Comparison of ENCODE assay signal across 8 mouse cellular contexts in the genomic region with DNA sequence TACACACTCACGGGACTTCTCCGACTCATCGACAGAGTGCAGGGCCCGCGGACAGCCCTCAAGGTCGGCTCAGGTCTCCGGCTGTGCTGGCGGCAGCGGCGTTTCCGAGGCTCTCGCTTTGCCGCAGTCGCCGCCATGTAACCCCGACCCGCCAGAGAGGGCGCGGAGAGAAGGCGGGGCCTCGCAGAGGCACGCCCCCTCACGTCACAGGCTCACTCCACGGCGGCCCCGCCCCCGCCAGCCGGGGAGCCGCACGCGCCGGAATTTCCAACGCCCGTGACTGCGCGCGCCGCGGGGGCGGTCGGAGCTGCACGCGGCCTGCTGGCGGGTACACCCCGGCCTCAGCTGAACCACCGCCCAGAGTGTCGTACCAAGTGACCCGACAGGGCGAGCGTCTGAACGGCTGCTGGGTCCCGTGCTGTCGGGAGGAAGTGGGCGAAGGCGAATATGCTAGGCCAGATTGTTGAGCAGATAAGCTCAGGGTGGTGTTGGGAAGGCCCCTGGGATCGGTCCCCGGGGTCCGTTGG. TPM values are rescaled to one million over a fixed set of nuclear protein-coding genes. Genes with fewer than 3 reads are reported as not detected.
A peak's percentile ranks its signal among the peaks of the same experiment; 100 is the strongest.
DNase-seq lines count a peak whose midpoint lies in the region; ATAC-seq and TF ChIP-seq lines count a peak whose summit lies in the region.

Gene Mapk6 (minus strand): TSS at position 154 of the 527 bp plus-strand sequence.

- H3K36me3 ChIP-seq in embryonic facial prominence, embryonic 14.5 days (ENCODE audit: control insufficient read depth, insufficient read depth, low read length): no peaks in the 10 kb centered on the region
- no peaks in the 10 kb centered on the region; the same call in 1 of the 2 replicates for H3K36me3 ChIP-seq in heart, adult 2 months (ENCODE audit: control insufficient read depth, insufficient read depth, low read length)
- H3K36me3 ChIP-seq in kidney, adult 2 months (ENCODE audit: control insufficient read depth, insufficient read depth, low read length): no peaks in the 10 kb centered on the region
- peaks cover 2% of the 10 kb centered on the region; the same call in 1 of the 2 replicates for H3K36me3 ChIP-seq in limb, embryonic 11.5 days (ENCODE audit: control insufficient read depth, insufficient read depth, low read length)
- no peaks in the 10 kb centered on the region for H3K36me3 ChIP-seq in midbrain, embryonic 13.5 days
- H3K36me3 ChIP-seq in small intestine, adult 2 months (ENCODE audit: control insufficient read depth, insufficient read depth, low read length): no peaks in the 10 kb centered on the region

- peak within 1 kb of the TSS; percentile 99 for H3K27ac ChIP-seq in bone marrow, adult 2 months (ENCODE audit: control insufficient read depth, insufficient read depth, low read depth, low read length, poor library complexity)
- H3K27ac ChIP-seq in embryonic facial prominence, embryonic 14.5 days (replicated peaks; ENCODE audit: low read depth, low read length): peak within 1 kb of the TSS; percentile 98
- peak within 1 kb of the TSS; percentile 99 for H3K27ac ChIP-seq in heart, adult 2 months
- H3K27ac ChIP-seq in kidney, adult 2 months (ENCODE audit: insufficient read depth, low read depth, low read length): peak within 1 kb of the TSS; percentile 92
- peak within 1 kb of the TSS; percentile 98 for H3K27ac ChIP-seq in limb, embryonic 11.5 days (replicated peaks; ENCODE audit: low read depth, low read length)
- peak within 1 kb of the TSS; percentile 99 for H3K27ac ChIP-seq in midbrain, embryonic 13.5 days
- H3K27ac ChIP-seq in small intestine, adult 2 months (ENCODE audit: insufficient read depth, low read depth, low read length): peak within 1 kb of the TSS; percentile 97

- TF ChIP-seq POLR2A in bone marrow, adult 2 months (IDR thresholded peaks at IDR 0.05; ENCODE audit: borderline replicate concordance, control insufficient read depth, low read depth, low read length): peak; percentile 75; the same call in 1 of the 2 replicates
- TF ChIP-seq POLR2A in heart, adult 2 months (IDR thresholded peaks at IDR 0.05; ENCODE audit: insufficient read depth, low read depth, low read length): peak; percentile 71
- TF ChIP-seq POLR2A in kidney, adult 2 months (IDR thresholded peaks at IDR 0.05; ENCODE audit: low read depth, low read length): peak; percentile 23
- peak; percentile 84 for TF ChIP-seq POLR2A in small intestine, adult 2 months (IDR thresholded peaks at IDR 0.05; ENCODE audit: low read depth, low read length)

- TF ChIP-seq CTCF in bone marrow, adult 2 months (IDR thresholded peaks at IDR 0.05; ENCODE audit: control insufficient read depth, insufficient read depth, low read length): no peak
- peak; percentile 48 for TF ChIP-seq CTCF in heart, adult 2 months (IDR thresholded peaks at IDR 0.05)
- no peak for TF ChIP-seq CTCF in kidney, adult 2 months (conservative IDR thresholded peaks at IDR 0.05; ENCODE audit: insufficient read depth, insufficient read length, low read depth, low read length)
- no peak for TF ChIP-seq CTCF in small intestine, adult 2 months (IDR thresholded peaks at IDR 0.05; ENCODE audit: extremely low read depth, insufficient read length, insufficient replicate concordance, low read depth, low read length)

- H3K4me2 ChIP-seq in embryonic facial prominence, embryonic 14.5 days (ENCODE audit: low read depth, low read length): peak within 1 kb of the TSS; percentile 90
- peak within 1 kb of the TSS; percentile 51 for H3K4me2 ChIP-seq in limb, embryonic 11.5 days (ENCODE audit: low read depth, severe bottlenecking)
- H3K4me2 ChIP-seq in midbrain, embryonic 13.5 days (replicated peaks): peak within 1 kb of the TSS; percentile 65

- intact Hi-C loops in heart, adult 2 months (cut with DNase I): loop anchor here (2.0 kb wide), 1 partner anchor 25 kb away; no protein-coding TSS in a partner anchor

- H3K27me3 ChIP-seq in embryonic facial prominence, embryonic 14.5 days (replicated peaks; ENCODE audit: control insufficient read depth, insufficient read depth, low read length): no peaks in the 10 kb centered on the region
- no peaks in the 10 kb centered on the region for H3K27me3 ChIP-seq in heart, adult 2 months (ENCODE audit: control insufficient read depth, insufficient read depth, low read length)
- no peaks in the 10 kb centered on the region for H3K27me3 ChIP-seq in kidney, adult 2 months (replicated peaks; ENCODE audit: control insufficient read depth, insufficient read depth, low read length)
- no peaks in the 10 kb centered on the region for H3K27me3 ChIP-seq in limb, embryonic 11.5 days (ENCODE audit: control insufficient read depth, insufficient read depth, low read length)
- no peaks in the 10 kb centered on the region for H3K27me3 ChIP-seq in midbrain, embryonic 13.5 days
- H3K27me3 ChIP-seq in small intestine, adult 2 months (ENCODE audit: control insufficient read depth, insufficient read depth, low read length): no peaks in the 10 kb centered on the region

- peak; percentile 93 for DNase-seq in 416B (ENCODE audit: low read depth)
- DNase-seq in embryonic facial prominence, embryonic 14.5 days (ENCODE audit: low spot score): peak; percentile 95
- DNase-seq in heart, adult 2 months: peak; percentile 99 to 100
- DNase-seq in kidney, adult 2 months: peak; percentile 98
- peak; percentile 97 for DNase-seq in limb, embryonic 11.5 days (ENCODE audit: low spot score)

- H3K79me2 ChIP-seq in heart, adult 2 months (replicated peaks; ENCODE audit: control insufficient read depth, insufficient read depth, low read length): 0 out of 2 replicates have a peak, but pooled peaks cover 2% of the 10 kb centered on the region

- H3K4me3 ChIP-seq in bone marrow, adult 2 months (replicated peaks; ENCODE audit: control insufficient read depth, low read depth, low read length): peak within 1 kb of the TSS; percentile 87
- H3K4me3 ChIP-seq in embryonic facial prominence, embryonic 14.5 days (ENCODE audit: low read depth, low read length): peak within 1 kb of the TSS; percentile 69
- H3K4me3 ChIP-seq in heart, adult 2 months: peak within 1 kb of the TSS; percentile 85
- H3K4me3 ChIP-seq in kidney, adult 2 months (ENCODE audit: insufficient read depth, low read depth, low read length): peak within 1 kb of the TSS; percentile 81
- peak within 1 kb of the TSS; percentile 89 for H3K4me3 ChIP-seq in limb, embryonic 11.5 days (ENCODE audit: low read depth, low read length)
- peak within 1 kb of the TSS; percentile 94 for H3K4me3 ChIP-seq in midbrain, embryonic 13.5 days (replicated peaks)
- peak within 1 kb of the TSS; percentile 78 for H3K4me3 ChIP-seq in small intestine, adult 2 months (ENCODE audit: low read depth, low read length)

- H3K9ac ChIP-seq in embryonic facial prominence, embryonic 14.5 days (ENCODE audit: low read depth, low read length): peak within 1 kb of the TSS; percentile 95
- H3K9ac ChIP-seq in heart, adult 2 months (ENCODE audit: low read depth, low read length): peak within 1 kb of the TSS; percentile 95
- peak within 1 kb of the TSS; percentile 96 for H3K9ac ChIP-seq in limb, embryonic 11.5 days (ENCODE audit: low read length)
- H3K9ac ChIP-seq in midbrain, embryonic 13.5 days (replicated peaks): peak within 1 kb of the TSS; percentile 98

- H3K4me1 ChIP-seq in bone marrow, adult 2 months (ENCODE audit: control insufficient read depth, insufficient read depth, low read length): peaks cover 5% of the 10 kb centered on the region
- peaks cover 18% of the 10 kb centered on the region for H3K4me1 ChIP-seq in embryonic facial prominence, embryonic 14.5 days (ENCODE audit: control insufficient read depth, insufficient read depth, low read length)
- peaks cover 7% of the 10 kb centered on the region; the same call in 1 of the 2 replicates for H3K4me1 ChIP-seq in heart, adult 2 months (ENCODE audit: control insufficient read depth, insufficient read depth, low read length)
- peaks cover 2% of the 10 kb centered on the region; the same call in 1 of the 2 replicates for H3K4me1 ChIP-seq in kidney, adult 2 months (ENCODE audit: control insufficient read depth, insufficient read depth, low read length)
- peaks cover 2% of the 10 kb centered on the region; the same call in 1 of the 2 replicates for H3K4me1 ChIP-seq in limb, embryonic 11.5 days (ENCODE audit: control insufficient read depth, insufficient read depth, low read length)
- H3K4me1 ChIP-seq in midbrain, embryonic 13.5 days (replicated peaks): peaks cover 46% of the 10 kb centered on the region
- peaks cover 11% of the 10 kb centered on the region for H3K4me1 ChIP-seq in small intestine, adult 2 months (ENCODE audit: control insufficient read depth, insufficient read depth, insufficient read length, low read length)

- under 1% methylated on average over 58 of the region's 58 CpGs for WGBS in bone marrow, adult 2 months
- WGBS in embryonic facial prominence, embryonic 14.5 days: 1% methylated on average over 35 of the region's 58 CpGs
- under 1% methylated on average over 54 of the region's 58 CpGs for WGBS in heart, adult 2 months
- under 1% methylated on average over 58 of the region's 58 CpGs for WGBS in kidney, adult 2 months
- WGBS in limb, embryonic 11.5 days: 1% methylated on average over 58 of the region's 58 CpGs
- WGBS in midbrain, embryonic 13.5 days: under 1% methylated on average over 58 of the region's 58 CpGs
- WGBS in small intestine, adult 2 months: under 1% methylated on average over 58 of the region's 58 CpGs

- H3K9me3 ChIP-seq in embryonic facial prominence, embryonic 14.5 days (ENCODE audit: control insufficient read depth, low read length): no peaks in the 10 kb centered on the region
- H3K9me3 ChIP-seq in limb, embryonic 11.5 days (ENCODE audit: control insufficient read depth, low read length): no peaks in the 10 kb centered on the region
- no peaks in the 10 kb centered on the region for H3K9me3 ChIP-seq in midbrain, embryonic 13.5 days

- TF ChIP-seq EP300 in heart, adult 2 months (IDR thresholded peaks at IDR 0.05; ENCODE audit: insufficient read depth, low read depth, low read length): peak; percentile 70; the same call in 1 of the 2 replicates

- ATAC-seq in embryonic facial prominence, embryonic 14.5 days (ENCODE audit: low read depth): peak; percentile 93
- peak; percentile 92 for ATAC-seq in limb, embryonic 11.5 days (ENCODE audit: insufficient number of reproducible peaks, low FRiP score, low TSS enrichment, low read depth)
- peak; percentile 93 for ATAC-seq in midbrain, embryonic 13.5 days

RNA-seq across cellular contexts. Expression of gene Mapk6, which starts in this region (rescaled TPM):
- 16.0 and 36.8 TPM in 2 replicates for polyA plus RNA-seq in bone marrow, adult 2 months (2011; ENCODE audit: insufficient read depth, insufficient read length, low replicate concordance, missing spikeins)
- polyA plus RNA-seq in embryonic facial prominence, embryonic 14.5 days (2014; fragmentation: Nextera tagmentation; extraction: Ambion mirVana): 60.4 and 71.6 TPM in 2 replicates
- total RNA-seq in heart, adult 2 months (2021): 10 to 100 TPM; 25.6 to 26.8 TPM
- 11.2 and 22.3 TPM in 2 replicates for polyA plus RNA-seq in heart, adult 2 months (2012; rRNA removed)
- 11.5 and 12.7 TPM in 2 replicates for polyA plus RNA-seq in kidney, adult 2 months (2012; rRNA removed)
- 151 TPM in 2 replicates for polyA plus RNA-seq in limb, embryonic 11.5 days (2014; fragmentation: Nextera tagmentation; extraction: Ambion mirVana)
- polyA plus RNA-seq in midbrain, embryonic 13.5 days (2015; fragmentation: Nextera tagmentation; extraction: Ambion mirVana): 196 and 199 TPM in 2 replicates
- polyA plus RNA-seq in small intestine, adult 2 months (2012; rRNA removed): 7.6 and 28.9 TPM in 2 replicates

Comparison
In these comparisons a context has a peak if more than half of its experiments do, and no peak if none do; other contexts are left out.
1. Peak in every context shown above with its lines: DNase-seq, ATAC-seq, H3K4me3 ChIP-seq and H3K27ac ChIP-seq.
2. POLR2A ChIP-seq: peak in every context shown above with its lines; median percentile 84 in small intestine, adult 2 months; 75 in bone marrow, adult 2 months; 71 in heart, adult 2 months; 23 in kidney, adult 2 months.